Mouse (Mus musculus): Measurements from ENCODE around the gene Pdxk. TPM values are rescaled to one million over a fixed set of nuclear protein-coding genes. Genes with fewer than 3 reads are reported as not detected.

Gene Pdxk
- total RNA-seq, 2 experiments from 2014 or later = 25.8 to 35.9 TPM

DNA sequence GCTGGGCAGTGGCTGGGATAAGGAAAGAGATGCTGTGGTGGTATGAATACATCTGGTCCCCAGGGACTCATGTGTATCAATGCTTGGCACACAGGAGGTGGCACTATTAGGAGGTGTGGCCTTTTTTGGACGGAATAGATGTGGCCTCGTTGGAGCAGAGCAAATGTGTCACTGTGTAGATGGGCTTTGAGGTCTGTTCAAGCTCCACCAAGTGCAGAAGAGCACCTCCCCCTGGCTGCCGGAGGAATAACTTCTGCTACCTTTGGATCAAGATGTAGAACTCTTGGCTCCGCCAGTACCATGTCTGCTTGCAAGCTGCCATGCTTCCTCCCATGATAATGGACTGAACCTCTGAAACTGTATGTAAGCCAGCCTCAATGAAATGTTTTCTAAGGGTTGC lies 3.0 kb downstream of the Pdxk start:
- DNase-seq (ENCODE audit: low spot score in 2 of 2) = no peak

DNA sequence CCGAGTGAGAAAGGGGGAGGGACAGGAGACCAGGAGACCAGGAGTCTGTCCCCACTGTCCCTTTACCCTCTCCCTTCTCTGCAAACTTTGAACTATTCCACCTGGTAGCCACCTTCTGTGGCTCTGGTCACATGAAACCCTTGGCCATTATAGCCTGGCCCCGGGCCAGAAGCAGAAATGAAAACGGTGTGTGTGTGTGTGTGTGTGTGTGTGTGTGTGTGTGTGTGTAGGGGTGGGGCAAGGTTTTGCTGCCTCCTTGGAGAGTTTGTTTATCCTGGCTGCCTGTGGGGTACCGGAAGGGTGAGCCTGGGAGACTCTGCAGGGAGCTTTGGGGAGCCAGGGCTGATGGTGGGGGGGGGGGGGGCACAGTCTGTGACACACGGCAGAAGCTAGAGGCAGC lies 4.3 kb downstream of the Pdxk start:
- no peak for DNase-seq (ENCODE audit: low spot score in 2 of 2)

DNA sequence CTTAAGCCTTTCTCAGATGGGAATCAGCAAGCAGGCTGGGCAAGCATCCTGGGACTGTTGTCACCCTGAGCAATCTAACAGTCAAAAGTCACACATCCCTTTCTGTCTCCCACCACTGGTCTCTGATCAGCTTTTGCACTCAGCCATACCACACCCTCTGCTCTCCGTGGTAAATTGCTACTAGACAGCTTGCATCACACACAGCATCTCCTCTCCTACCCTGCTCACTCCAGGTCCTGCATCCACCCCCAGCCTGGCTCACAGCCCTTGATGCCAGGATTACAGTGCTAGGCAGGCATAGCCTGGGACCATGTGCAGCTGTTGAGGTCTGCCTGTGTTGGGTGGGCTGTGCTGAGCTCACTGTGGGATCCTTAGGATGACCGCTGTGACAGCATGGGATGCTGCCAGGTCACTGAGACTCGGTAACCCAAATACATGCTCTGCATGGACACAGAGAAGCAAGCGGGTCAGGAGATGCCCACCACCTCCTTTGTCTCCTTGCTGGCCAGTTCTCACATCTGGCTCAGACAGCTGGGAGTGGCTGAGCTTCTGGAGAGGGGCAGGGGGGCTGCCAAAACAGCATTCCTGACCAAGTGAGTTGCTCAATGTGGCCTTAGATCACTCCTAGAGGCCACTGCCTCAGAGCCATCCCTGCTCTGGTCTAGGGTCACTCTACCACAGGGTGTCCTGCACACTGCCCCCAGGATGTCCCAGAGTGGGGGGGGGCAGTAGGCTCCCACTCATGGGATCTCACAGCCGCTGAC lies 6.2 kb downstream of the Pdxk start:
- DNase-seq (ENCODE audit: low spot score in 2 of 2) = no peak

DNA sequence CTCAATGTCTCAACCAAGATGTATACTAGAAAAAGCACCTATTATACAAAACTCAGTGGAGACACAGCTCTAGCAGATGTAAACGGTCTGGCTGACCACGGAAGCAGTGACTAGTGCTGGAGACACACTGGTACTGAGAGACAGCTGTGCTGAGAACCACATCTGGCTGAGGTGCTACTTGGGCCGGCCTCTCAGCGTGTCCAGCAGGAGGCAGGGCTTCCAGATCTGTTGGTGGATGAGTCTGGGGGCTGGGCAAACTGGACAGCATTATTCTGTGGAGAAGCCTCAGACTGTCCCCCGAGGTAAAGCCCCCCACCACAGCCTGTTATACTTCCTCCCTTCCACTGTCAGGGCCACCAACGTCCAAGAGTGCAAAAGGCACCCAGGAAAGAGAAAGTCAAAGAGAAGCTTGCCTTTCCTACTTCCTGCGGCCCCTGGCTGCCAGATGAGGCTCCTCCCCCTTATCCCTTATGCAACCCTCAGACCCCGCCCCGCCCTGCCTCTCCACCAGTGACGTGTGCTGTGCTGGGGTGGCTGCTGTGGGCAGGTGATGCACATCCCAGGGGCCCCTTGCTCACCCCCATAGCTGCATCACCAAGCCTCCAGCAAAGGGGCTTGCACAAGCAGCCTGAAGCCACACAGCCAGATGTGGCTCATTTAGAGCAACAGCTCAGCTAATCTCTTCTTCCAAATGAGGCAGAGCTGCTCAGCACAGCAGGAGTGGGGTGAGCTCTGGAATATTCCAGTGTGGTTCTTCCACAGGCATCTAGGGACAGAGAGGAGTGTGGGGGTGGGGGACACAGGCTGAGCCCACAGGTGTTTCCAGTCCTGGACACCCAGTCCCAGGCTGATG lies 7.1 kb downstream of the Pdxk start:
- peak in 1 of 2 experiments; percentile 57 for DNase-seq (ENCODE audit: low spot score in 2 of 2)

DNA sequence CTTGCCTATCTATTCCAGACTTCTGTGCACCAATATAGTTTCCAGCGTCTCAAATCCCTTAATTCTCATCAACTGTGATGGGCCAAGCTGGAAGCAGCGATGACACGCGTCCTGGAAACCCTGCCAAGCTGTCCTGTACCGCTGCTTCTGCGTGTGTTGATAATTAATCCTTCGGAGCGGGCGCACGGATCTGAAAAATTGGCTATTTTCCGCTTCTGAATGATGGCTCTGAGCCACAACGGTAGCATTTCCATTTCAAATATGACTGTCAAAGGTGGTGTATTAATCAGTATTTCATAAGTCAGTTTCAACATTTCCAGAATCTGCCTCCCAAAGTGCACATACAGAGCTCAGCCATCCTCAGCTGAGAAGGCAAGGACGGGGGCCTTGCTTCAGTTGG lies 8.1 kb downstream of the Pdxk start:
- DNase-seq (ENCODE audit: low spot score in 2 of 2) = no peak

DNA sequence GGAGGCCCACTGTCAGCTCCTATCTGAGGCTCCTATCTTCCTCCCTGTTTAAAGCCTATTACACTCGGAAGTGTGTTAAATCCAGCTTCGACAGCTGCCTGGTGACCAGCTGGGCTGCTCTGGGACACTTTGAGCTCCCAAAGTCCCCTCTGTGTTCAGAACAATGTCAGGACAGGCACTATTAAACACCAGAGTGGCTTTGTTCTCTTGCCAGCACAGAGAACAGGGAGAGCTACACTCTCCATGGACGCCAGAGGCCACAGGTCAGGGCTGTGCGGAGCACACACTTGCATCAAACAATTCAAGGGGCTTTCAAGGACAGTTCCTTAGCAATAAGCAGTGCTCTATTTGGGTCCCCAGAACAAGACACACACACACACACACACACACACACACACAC lies 12.1 kb downstream of the Pdxk start:
- DNase-seq (ENCODE audit: low spot score in 2 of 2) = no peak

DNA sequence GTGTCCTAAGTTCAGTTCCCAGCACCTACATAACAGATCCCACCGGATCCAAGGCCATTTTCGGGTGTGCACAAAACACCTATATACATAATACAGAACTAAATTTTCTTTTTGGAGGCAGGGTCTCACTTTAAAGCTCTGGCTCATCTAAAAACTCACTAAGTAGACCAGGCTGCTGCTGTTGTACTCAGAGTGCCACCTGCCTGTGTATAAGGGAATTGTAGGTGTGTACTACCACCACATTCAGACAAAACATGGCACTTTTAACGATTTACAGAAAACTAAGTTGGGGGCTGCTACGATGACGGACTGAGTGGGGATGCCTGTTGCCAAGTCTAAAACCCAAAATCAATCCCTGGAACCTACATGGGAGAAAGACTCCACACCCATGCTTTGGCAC lies 14.0 kb downstream of the Pdxk start:
- DNase-seq (ENCODE audit: low spot score in 2 of 2) = no peak

DNA sequence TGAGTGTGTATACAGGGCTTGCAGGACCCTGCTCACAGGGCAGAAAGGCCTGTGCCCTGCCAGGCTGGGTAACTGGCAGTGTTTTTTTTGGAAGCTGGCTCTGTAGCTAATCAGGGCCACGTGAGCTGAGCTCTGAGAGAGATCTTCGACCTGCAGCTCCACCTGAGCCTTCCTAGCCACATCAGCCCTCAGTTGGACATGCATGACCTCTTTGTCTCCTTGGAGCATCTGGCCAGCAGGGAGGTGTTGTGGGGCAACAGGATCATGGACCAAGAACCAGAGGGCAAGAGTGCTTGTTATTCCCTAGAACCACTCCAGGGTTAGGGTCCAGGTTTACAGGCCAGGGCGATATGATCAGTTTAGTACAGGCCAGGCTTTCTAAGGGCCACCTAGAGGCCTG lies 17.4 kb downstream of the Pdxk start:
- no peak for DNase-seq (ENCODE audit: low spot score in 2 of 2)

DNA sequence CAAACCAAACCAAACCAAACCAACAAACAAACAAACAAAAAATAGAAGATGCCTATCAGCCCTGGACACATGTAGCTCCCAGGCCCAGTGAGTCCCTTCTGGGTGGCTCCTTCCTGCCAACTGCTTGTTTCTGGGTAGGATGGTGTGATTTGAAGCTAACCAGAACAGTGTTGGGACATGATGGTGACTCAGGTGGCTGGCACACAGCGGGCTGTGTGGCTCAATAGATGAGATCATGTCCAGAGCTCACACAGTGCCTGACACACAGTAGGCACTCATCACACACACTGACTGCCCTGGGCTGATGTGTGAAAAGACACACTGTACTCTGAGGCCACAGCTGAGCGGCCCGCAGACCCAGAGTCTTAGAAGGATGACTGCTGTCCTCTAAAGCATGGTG lies 18.6 kb downstream of the Pdxk start:
- no peak for DNase-seq (ENCODE audit: low spot score in 2 of 2)

DNA sequence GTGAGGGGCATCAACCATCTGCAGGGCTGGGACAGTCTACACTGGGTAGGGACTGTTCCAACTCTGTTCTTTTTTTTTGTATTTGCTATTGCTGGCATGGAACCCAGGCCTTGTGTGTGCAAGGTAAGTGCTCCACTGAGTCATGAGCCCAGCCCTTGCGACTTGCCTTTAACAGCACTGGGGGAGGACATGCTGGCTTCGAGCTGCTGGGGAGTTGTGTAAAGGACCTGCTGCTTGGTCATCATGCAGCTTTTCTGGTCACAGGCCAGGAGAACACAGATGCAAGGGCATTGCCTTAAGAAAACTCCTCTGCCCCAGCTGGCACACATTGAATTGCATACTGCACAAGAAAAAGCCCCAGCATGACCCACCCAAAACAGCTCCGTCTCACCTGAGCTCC lies 22.5 kb downstream of the Pdxk start:
- DNase-seq (ENCODE audit: low spot score in 2 of 2) = no peak

DNA sequence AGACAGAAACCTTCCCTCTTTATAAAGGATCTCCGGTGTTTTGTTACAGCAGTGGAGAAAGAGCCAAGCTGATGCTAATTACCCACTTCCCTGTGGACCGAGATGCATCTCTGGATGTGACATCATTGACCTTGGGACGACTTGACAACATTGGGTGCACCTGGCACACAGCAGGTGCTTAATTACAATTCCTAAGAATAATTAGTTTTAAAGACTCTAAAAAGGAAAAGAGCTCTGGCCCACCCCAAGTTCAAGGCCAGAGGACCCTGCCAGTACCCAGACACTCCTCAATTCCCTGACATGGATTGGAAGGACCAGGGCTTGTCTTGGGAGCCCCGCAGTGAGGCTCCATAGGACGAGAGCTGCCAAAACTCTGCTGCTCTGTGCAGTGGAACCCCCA lies 23.2 kb downstream of the Pdxk start:
- DNase-seq (ENCODE audit: low spot score in 2 of 2) = no peak

DNA sequence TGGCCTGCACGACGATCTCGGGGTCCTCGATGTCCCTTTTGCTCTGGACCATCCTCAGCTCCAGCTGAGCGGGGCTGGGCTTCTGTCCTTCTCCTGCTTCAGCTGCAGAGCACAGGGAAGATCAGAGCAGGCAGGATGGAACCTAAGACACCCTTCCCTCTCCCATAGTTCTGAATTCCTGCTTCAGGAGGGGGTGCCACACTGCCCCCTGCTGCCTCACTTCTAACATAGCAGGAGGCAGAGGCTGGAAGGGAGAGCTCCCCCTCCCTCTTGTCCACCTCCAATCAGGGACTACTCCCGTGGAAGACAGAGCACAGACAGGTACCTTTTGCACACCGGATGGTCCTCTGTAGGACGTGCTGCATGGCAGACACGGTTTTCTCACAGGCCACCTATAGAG lies 24.0 kb downstream of the Pdxk start:
- DNase-seq (ENCODE audit: low spot score in 2 of 2) = no peak

DNA sequence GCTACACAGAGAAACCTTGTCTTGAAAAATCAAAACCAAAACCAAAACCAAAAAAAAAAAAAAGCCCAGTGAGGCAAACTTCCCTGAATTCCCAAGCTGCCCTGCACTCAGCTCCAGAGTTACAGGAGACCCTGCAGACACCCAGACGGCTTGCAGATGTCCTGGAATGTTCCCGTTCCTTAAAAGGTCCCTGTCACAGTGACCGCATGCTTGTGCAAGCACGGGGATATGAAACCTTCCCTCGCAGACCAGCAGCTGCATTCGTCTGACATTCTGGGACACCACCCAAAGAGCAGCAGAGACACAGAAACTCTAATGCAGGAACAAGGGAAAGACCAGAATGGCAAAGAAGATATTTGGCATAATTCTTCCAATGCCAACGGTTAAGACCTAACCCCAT lies 24.8 kb downstream of the Pdxk start:
- no peak for DNase-seq (ENCODE audit: low spot score in 2 of 2)

DNA sequence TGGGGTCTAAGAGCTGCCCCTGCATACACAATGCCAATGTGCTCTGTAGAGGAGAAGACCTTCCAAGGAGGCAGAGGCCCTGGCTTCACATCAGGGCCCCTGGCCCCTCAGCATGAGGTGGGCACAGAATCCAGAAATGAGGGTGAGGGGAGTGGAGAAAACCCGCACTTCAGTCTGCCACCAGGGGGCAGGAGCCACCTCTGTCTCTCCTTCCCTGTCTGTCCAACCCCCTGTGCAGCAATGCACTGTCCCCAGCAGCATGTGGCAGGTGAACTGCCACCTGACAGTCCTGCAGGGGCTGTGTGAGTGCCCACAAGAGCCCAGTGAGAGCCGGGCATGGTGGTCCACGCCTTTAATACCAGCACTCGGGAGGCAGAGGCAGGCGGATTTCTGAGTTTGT lies 25.2 kb downstream of the Pdxk start:
- no peak for DNase-seq (ENCODE audit: low spot score in 2 of 2)

DNA sequence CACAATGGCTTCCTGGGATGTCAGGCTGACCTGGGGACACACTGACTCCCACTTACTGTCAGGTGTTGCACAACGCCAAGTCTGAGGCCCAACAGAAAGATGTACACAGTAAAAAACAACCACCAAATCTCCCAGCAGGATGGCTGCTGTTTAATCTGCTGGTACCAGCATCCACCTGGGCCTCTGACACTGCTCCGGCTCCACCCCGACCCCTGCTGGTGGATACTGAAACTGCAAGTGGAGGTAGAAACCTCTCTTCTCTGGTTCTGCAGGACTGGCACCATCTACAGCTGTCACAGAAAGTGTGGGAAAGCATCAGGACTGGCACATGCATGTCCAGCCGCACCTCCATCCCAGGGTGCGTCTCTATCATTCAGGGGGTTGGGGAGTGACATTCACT lies 26.7 kb downstream of the Pdxk start:
- DNase-seq (ENCODE audit: low spot score in 2 of 2) = peak; percentile 83 to 87

DNA sequence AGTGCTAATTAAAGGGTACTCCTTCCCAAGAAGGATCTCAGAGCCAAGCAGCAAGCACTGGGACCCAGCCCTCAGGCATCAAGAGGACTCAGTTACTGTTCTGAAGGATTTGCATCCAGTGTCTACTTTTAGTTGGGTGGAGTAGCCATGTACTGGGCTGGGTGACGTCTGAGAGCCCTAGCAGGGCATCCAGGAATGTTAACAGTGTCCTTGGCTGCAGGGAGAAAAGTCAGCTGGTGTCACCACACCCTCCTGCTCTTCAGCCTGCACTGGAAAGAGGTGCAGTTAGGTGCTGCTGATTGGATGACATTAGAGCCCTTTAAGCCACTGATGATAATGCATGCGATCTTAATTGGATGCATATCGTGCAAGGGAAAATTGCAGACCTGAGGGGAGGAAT lies 31.9 kb downstream of the Pdxk start:
- DNase-seq (ENCODE audit: low spot score in 2 of 2) = no peak

DNA sequence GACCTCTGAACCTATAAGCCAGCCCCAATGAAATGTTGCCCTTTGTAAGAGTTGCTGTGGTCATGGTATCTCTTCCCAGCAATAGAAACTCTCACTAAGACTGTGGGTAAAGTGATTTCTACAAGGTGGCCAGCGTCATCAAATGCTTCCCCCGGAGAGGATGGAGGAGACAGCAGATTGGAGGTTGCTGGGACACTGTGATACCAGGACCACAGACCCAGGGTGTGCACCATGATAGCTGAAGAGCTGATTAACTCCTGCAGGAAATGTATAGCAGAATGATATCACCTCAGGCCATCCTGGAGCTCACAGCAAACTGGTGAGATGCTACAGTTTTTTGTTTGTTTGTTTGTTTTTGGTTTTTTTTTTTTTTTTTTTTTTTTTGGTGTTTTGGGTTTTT lies 35.0 kb downstream of the Pdxk start:
- no peak for DNase-seq (ENCODE audit: low spot score in 2 of 2)

DNA sequence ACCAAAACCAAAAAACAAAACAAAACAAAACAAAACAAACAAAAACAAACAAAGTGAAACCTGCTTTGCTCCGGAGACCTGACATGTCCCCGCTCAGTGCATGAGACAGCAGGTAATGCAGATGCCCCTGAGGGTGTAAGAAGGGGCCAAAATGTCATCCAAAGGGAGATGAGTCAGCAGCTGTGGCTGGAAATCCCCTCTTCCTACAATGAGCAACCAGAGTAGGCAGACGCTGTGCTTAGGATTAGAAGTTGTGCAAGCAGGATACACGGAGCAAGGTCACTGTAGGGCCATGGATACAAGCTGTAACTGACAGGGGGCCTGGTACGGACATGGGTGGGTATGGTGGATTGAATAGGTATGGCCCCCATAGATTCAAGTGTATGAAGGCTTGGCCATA lies 35.6 kb downstream of the Pdxk start:
- no peak for DNase-seq (ENCODE audit: low spot score in 2 of 2)

DNA sequence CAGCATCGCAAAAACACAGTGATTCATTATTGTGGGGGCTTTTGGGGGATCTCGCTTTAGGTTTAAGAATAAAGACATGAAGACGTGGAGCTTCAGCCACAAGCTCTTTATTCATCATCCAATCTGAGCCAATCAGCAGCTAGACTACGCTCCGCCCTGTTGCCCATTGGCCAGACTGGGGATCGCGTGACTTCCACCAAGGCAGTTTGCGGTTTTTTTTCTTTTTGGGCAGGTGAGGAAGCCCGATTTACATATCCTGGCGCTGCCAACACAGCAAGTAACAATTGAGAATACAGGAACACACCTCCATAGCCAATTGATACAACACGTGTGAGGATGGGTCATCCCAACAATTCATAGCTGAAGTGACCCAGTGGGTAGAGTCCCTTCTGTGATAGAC lies 36.7 kb downstream of the Pdxk start:
- no peak for DNase-seq (ENCODE audit: low spot score in 2 of 2)

DNA sequence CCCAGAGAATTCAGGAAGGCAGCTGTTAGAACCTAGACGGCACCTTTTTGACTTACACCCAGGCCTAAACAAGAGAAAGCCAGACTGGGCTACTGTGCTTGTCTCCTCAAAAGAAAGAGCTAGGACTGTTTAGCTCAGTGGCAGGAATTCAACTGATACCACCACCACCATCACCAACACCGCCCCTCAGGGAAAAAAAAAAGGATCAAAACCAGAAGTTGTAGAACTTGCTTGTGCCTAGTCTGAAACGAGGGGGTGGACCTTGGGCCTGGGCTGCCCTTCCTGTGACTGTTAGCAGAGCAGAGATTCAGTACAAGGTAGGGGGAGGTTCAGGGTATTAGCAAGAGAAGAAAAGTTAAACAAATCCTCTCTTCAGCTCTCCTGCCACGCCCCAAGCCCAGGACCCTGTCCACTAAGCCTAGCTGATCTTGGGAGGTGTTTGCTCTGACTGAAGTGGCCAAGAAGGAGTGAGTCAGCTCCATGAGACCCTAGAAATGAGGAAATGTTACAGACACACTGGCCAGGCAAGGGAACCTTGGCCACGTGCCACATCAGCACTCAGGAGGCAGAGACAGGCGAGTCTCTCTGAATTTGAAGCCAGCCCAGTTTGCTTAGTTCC lies 38.5 kb downstream of the Pdxk start:
- peak in 1 of 2 experiments; percentile 28 for DNase-seq (ENCODE audit: low spot score in 2 of 2)

DNA sequence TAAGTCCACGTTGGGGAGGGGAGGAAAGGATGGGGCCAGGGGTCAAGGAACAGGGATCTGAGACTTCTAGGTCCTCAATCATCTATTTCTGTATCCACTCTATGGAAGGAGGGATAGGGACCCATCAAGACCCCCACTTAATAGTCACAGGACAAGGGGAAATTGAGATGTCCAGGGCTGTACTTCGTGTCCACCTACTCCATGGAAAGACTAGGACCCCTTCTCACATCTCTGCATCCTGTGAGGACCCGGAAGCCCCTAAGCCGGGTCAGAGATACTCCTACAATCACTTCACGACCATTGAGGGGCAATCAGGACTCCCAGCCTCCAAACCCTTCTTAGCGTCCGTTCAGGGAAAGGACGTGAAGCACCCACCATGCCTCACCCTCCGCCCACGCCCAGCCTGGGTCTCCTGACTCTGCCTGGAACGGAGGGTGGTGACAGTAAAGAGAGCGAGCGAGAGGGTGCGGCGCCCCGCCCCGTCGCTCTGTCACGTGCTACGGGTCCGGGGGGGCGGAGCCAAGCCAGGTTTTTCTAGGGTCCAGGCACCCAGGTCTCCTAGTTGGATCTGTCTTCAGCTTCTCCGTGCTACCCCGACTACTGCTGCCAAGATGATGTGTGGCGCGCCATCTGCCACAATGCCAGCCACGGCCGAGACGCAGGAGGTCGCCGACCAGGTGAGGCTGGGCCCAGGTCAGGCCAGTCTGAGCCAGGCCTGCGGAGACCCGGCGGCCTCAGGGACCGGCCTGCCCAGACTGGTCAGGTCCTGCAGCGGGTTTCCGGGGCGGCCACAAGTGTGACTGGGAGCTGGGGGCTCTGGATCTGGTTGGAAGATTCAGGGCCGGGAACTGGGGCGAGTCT lies 39.4 kb downstream of the Pdxk start, which contains the start of gene Cstb:
Gene Cstb, plus strand, starts transcription at position 489 of the 861 bp plus-strand sequence.
- DNase-seq (ENCODE audit: low spot score in 2 of 2) = peak; percentile 87 to 90

Measured in adrenal gland, adult 18-20 months (tissue).